Mouse (Mus musculus) forebrain, embryonic 12.5 days (tissue): ENCODE measurements at regions not wholly inside any gene's neighbourhood (a gene's known extent, or its start where the extent isn't known, plus 50 kb on each side); places are given as distances from the start of the nearest gene placed in this dataset.

ENCODE experiments used
- ATAC-seq: fragments of 200-750 bp; cut with Nextera tagmentation; 2 replicates; pipeline ENCODE4 v1.8.0; 2017; ENCODE audit warnings: moderate TSS enrichment; ENCODE audit not compliant: low FRiP score
- H3K27ac ChIP-seq: fragments of 300-500 bp; sonication (generic); 2 replicates; pipeline ENCODE4 v1.5.1; 2016; ENCODE audit warnings: mild to moderate bottlenecking
- H3K27me3 ChIP-seq: fragments of 300-500 bp; sonication (generic); 2 replicates; pipeline ENCODE4 v1.6.1; 2016; ENCODE audit warnings: mild to moderate bottlenecking
- H3K36me3 ChIP-seq: fragments of 300-500 bp; sonication (generic); replicated peaks from 2 replicates; pipeline ENCODE4 v1.6.1; 2016; ENCODE audit warnings: mild to moderate bottlenecking
- H3K4me1 ChIP-seq: fragments of 300-500 bp; sonication (generic); 2 replicates; pipeline ENCODE4 v1.6.1; 2016
- H3K4me2 ChIP-seq: fragments of 300-500 bp; sonication (generic); 2 replicates; pipeline ENCODE4 v1.6.1; 2016; ENCODE audit warnings: mild to moderate bottlenecking, moderate library complexity
- H3K4me3 ChIP-seq: fragments of 300-500 bp; sonication (generic); replicated peaks from 2 replicates; pipeline ENCODE4 v1.5.1; 2016; ENCODE audit warnings: mild to moderate bottlenecking
- H3K9ac ChIP-seq: fragments of 300-500 bp; sonication (generic); 2 replicates; pipeline ENCODE4 v1.6.1; 2016; ENCODE audit warnings: mild to moderate bottlenecking
- H3K9me3 ChIP-seq: fragments of 300-500 bp; sonication (generic); 2 replicates; pipeline ENCODE4 v1.6.1; 2016
- WGBS: fragments of 180-500 bp; shearing (Covaris S2); methylation state at CpG from one replicate; pipeline ENCODE4 v1.1.7; 2016; 5-methylcytosine and 5-hydroxymethylcytosine counted together

DNA sequence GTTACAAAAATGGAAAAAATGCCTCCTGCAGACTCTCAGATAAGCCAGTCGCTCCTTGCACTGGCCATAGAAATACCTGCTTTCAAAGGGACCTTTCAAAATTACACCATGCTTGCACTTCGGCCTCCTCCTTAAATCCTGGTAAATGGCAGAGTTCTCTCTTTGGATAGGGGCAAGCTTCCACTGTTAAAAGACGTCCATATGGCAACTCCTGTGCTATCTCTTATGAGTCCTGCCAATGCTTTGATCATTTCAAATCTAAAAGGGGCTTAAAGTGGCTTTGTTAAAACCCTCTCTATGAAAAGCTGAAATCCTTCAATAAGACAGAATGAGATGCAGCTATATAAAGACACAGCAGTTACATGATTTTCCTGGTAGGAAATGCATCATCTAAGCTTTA, 55.2 kb upstream of the Fshr start:
- no peaks in the 10 kb centered on the region for H3K36me3 ChIP-seq
- H3K9me3 ChIP-seq: no peaks in the 10 kb centered on the region
- WGBS: 67% methylated on average over 3 of the region's 3 CpGs

GRCm38 (mm10) chr17:89250811-89251210, 50.3 kb upstream of the Fshr start:
- Histone ChIP-seq H3K36me3 (no peaks in the 10 kb centered on the region), H3K27ac (no peak overlapping the region), H3K4me3 (no peak overlapping the region), H3K27me3 (no peaks in the 10 kb centered on the region), H3K9me3 (no peaks in the 10 kb centered on the region), H3K4me2 (no peak overlapping the region), H3K9ac (no peak overlapping the region), H3K4me1 (no peaks in the 10 kb centered on the region)
- no peak for ATAC-seq
- 78% methylated on average over 5 of the region's 5 CpGs for WGBS

More for the DNA sequence above, 55.2 kb upstream of the Fshr start:
- Histone ChIP-seq H3K4me1 (no peaks in the 10 kb centered on the region), H3K27me3 (no peaks in the 10 kb centered on the region), H3K4me3 (no peak overlapping the region), H3K27ac (no peak overlapping the region), H3K9ac (no peak overlapping the region), H3K4me2 (no peak overlapping the region)
- ATAC-seq: no peak
